Mouse (Mus musculus) cerebellum, adult 2 months (tissue): ENCODE results near the gene Aqr.

Experiments used
- CTCF ChIP-seq: fragments of 200-500 bp; IDR thresholded peaks from 2 replicates; pipeline ENCODE4 v1.5.1; 2011; ENCODE audit warnings: low read depth, mild to moderate bottlenecking, control low read depth, low read length, moderate library complexity, borderline replicate concordance; ENCODE audit not compliant: insufficient read depth
- POLR2A ChIP-seq: fragments of 200-500 bp; IDR thresholded peaks from 2 replicates; pipeline ENCODE4 v1.6.1; 2011; ENCODE audit warnings: low read length, control low read depth, borderline replicate concordance; ENCODE audit not compliant: insufficient read depth

- TF ChIP-seq POLR2A: no peak
- no peak for TF ChIP-seq CTCF
These were observed 53.5 kb downstream of the Aqr start for GRCm38 (mm10) chr2:114133355-114133754.
